Mouse (Mus musculus): ENCODE measurements around the gene Mllt1. TPM values are rescaled to one million over a fixed set of nuclear protein-coding genes. Genes with fewer than 3 reads are reported as not detected.

Mllt1 gene
- total RNA-seq, 2 experiments from 2014 or later, result 23.9 to 27.2 TPM

DNA sequence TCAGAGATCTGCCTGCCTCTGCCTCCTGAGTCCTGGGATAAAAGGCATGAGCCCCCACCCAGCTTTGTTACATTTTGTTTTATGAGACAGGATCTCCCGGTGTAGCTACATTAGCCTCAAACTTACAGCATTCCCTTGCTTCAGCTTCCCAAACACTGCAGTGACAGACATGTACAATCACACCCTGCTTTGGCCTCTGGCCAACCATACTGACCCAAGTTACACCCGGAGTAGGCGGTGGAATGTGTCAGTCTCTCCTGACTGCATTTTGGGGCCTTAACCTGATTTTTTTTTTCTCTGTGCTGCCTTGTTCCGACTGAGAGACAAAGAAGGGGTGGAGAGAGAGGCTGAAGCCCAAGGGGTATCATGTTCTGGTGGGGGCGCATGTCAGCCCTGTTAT lies 50.9 kb downstream of the Mllt1 start:
- DNase-seq (ENCODE audit: low spot score in 2 of 2), result no peak

DNA sequence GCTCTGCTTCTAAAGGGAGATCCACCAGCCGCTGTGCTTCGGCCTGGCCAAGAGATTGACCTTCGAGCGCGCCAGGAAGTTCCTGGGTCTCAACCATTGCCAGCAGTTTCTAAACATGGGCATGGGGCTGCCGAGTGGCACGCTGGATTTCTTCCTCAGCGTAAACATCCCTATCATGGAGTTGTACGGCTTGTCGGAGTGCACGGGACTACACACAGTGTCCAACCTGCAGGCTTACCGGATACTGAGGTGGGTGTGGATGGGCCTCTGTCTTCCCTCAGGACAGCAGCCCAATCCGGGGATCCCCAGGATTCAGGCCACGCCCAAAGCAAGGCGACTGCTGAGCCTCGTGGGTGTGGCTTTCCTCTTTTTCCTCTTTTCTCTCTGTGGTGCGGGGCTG lies 51.6 kb downstream of the Mllt1 start:
- DNase-seq (ENCODE audit: low spot score in 2 of 2), result no peak

DNA sequence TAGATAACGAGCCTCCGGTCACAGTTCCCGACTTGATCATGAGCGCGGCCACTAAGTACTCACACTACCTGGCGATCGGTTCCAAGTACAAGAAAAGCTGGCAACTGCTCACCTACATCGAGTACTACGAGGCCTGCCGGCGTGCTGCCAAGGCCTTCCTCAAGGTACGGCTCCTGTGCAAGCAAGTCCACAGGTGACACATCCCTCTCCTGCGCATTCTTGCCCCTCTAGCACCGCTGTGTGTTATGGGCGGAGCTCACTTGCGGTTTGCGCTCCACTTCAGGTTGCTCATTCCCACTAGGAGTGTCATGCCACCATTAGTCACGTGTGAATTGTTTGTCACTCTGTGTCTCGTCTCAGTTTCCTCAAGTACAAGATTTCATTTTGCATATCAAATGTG lies 57.8 kb downstream of the Mllt1 start:
- no peak for DNase-seq (ENCODE audit: low spot score in 2 of 2)

DNA sequence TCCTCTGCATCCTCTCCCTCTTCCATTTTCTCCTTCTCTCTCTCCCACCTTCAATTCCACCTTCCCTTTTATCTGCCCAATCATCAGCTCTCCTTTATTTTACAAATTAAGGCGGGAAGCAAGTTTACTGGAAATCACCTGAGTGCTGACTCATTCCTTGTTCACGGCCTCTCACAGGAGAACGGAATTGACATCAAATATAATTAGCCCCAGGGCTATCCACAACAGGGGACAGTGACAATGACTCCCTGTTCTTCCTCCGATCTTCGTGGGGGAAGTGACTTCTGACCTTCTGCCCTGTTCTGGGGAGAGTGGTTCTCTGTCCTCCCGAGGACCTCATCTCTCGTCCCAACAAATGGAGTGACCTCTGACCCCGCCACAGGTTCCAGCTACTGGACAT lies 58.2 kb downstream of the Mllt1 start:
- DNase-seq (ENCODE audit: low spot score in 2 of 2), result no peak

DNA sequence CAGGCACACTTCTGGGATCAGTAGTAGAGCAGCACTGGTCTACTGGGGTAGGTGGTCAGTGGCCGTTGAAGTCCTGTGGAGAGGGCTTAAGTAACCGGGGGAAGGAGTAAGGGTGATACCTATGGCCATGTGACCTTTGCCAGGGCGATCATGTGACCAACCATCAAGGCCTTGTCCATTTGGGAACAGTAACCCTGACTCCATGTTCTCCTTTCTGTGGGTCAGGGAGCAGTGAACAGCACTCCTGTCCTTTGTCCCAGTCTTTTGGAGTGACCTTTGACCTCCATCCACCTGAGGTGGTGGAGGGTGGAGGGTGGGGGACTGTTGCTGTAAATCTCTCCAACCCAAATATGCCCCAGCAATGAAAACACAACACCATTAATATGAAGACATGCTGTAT lies 58.8 kb downstream of the Mllt1 start:
- DNase-seq (ENCODE audit: low spot score in 2 of 2), result no peak

DNA sequence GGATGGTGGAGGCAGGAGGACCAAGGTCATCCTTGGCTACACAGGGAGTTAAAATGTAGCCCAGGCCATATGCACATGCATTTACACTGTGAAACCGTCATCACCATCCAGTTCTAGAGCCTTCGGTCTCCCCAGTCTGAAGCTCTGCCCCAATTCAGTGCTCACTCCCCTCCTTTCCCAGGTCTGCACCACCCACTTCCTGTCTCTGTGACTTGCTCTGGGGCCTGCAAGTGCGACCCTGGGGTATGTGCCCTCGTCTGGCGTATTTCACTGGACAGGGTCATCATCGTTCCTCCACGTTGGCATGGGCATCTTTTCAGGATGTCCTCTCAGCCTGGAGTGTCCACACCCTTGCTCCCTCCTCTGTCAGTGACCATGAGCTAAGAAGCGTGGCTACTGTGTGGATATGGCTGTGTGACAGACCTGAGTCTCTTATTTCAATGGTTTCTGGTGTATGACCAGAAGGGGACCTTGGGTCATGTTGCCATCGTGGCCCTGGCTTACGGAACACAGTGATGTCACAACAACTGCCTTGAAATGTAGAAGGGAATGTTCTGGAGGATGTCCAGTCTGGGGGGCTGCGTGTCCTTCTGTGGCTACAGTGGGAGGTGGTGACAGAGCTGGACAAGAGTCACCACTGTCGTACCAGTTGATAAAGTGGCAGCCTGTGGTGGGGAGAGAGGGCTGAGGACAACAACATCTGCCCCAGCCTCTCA lies 60.1 kb downstream of the Mllt1 start, which contains the start of gene 1700061G19Rik:
1700061G19Rik (plus strand) TSS at position 542 of the 716 bp plus-strand sequence.
- no peak for DNase-seq (ENCODE audit: low spot score in 2 of 2)

DNA sequence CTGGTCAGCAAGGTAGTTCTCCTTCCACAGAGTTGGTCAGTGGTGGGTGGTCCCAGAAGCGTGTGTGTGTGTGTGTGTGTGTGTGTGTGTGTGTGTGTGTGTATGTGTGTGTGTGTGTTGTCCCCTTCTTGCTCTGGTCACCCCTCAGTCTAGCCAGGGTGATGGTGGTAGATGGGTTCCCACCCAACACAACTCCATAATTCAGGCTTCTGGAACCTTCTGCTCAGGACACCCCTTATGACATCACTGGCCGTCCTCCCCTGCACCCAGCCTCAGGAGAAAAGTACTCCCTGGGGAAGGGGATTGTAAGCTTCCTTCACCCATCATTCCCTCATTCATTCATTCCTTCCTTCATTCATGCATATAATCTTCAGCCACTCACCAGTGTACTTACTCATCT lies 61.0 kb downstream of the Mllt1 start, which contains the start of gene Acsbg2:
Acsbg2 (minus strand) TSS at position 211 of the 400 bp plus-strand sequence.
- no peak for DNase-seq (ENCODE audit: low spot score in 2 of 2)

DNA sequence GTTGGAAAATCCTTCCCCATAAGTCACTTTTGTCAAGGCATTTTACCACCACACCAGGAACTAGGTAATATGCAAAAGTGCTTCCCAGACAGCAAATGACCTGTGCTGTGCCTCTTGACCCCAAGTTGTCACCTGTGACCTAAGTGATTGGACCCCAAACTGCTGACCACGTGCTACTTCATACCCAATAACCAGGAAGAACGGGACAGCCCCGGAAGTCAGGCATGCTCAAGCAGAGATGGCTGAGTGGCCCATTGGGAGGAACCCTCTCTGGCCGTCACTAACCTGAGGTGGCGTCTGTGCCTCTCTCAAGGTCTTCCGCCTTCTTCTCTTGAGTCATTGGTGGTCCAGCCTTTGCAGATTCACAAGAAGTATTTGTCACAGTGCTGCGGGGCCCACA lies 62.7 kb downstream of the Mllt1 start:
- no peak for DNase-seq (ENCODE audit: low spot score in 2 of 2)

DNA sequence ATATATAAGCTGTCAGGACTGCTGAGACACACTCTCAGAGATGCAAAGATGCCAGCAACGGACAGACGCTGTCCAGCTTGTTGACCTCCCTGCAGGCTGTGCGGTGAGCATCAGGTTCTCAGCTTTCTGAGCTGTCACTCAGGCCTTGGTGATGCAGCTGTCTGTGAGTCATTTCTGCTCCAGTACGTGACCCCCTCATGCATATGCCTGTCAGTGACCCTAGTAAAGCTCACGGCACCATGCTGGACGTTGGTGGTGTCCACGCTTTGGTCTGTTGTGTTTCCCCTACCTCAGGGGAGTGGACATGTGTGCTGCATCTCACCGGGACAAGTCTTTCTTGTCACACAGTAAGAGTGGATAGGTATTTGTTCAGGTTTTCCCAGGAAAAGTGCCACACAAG lies 63.4 kb downstream of the Mllt1 start:
- no peak for DNase-seq (ENCODE audit: low spot score in 2 of 2)

DNA sequence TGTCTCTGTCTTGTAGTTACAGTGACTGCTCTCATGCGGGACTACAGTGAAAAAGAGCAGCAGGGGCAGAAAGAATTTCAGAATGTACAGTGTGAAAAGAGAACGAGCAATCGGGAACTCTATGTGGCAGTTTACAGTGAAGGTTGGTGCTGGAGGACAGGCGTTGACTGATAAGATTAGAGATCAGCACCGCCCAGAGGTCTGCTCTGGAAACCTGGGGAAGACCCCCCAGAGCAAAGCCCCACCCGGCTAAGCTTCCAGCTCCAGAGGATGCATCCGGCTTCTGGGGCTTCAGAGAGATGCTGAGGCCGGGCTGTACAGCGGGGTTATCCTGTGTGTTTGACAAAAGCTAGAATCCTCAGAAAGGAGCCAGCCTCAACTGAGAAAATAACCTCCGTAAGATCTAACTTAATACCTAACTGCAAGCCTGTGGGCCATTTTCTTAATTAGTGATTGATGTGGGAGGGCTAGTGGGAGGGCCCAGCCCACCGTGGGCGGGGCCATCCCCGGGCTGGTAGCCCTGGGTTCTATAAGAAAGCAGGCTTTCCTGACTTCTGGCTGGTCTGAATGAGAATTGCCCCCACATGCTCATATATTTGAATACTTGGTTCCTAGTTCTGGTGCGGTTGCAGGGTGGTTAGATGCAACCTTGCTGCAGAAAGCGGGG lies 64.8 kb downstream of the Mllt1 start:
- no peak for DNase-seq (ENCODE audit: low spot score in 2 of 2)

DNA sequence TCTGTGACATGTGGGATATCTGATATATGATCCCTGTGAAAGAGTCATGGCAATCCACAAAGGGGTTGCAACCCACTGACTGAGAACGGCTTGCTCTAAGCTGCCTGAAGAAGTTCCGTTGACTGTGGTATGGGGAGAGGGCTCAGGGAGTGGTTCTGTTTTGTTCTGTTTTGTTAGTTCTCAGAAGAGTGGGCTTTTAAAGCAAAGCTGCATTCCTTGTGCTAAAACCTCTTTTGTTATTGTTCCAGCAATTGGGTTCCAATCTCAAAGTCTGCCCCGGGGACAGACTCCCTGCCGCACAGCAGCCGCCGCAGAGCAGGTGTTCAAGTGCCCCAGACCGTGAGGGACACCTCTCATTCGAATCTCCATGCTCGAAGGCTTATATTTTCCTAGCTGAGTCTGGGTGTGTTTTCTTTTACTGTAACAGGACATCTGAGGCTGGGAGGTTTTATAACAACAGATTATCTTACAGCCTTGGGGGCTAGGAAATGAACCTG lies 65.7 kb downstream of the Mllt1 start:
- no peak for DNase-seq (ENCODE audit: low spot score in 2 of 2)

DNA sequence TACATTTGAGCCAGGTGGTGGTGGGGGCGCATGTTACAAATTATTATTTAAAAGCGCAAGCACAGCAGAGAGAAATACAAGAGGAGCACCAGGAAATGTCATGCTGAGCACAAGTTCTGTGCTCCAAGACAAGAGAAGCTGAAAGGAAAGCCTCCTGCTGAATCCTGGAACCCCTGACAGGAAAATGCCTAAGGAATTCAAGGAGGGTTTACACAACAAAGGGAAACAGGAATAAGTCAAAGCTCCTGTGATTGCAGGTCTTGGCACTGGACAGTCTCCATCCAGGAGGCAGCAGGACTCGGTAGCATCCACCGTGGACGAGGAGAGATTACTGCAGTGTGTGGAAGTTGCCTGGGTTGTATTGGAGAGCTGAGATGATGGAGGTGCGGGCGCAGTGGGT lies 69.1 kb downstream of the Mllt1 start:
- no peak for DNase-seq (ENCODE audit: low spot score in 2 of 2)

DNA sequence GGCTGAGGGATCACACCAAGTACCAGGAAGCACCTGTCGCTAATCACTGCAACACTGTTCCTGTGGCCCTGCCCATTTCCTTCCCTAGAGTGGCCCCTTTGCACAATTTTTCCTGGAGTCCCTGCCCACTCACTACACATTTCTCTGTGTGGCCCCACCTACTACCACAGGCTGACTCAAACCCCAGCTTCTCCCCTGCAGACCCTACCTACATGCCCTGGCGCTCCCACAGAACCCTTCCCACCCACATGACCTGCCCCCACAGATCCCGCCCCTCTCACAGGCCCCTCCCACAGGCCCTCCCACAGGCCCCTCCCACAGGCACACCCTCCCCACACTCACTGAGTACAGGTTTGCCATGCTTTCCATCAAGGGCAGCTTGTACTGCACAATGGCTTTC lies 74.0 kb downstream of the Mllt1 start:
- DNase-seq (ENCODE audit: low spot score in 2 of 2), result no peak

DNA sequence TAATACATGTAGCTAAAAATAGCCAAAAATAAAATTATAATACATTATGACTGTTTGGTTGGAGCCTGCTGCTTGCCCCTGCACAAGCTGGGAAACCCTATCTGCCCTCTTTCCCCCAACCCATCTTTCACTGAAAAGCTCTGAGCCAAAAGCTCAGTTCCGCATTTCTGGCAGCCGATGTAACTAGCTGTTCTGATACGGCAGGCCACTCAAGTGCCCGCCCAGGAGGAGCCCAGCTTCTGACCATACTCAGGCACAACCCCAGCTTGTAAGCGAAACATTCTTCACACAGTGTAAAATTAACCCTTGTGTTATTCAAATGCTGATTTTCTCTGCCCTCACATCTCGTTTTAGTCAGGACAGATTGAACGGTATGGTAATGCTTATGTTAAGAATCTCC lies 76.3 kb downstream of the Mllt1 start:
- DNase-seq (ENCODE audit: low spot score in 2 of 2), result no peak

DNA sequence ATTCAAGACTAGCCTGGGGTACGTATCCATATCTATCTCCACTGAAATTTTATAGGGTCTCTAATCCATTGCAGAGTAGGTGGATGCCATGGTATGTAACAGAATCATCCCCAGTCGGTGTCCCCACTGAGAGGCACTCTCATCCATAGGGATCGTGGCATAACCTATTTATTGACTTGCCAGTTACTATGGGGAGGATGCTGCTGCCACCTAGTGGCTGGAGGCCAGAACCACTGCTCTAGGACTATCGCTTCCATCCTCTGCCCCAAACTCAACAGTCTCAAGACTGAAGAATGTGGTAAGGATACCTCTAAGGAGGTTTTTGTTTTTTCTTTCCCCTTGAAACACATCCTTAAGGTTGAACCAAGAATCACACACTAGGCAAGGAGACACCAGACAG lies 77.0 kb downstream of the Mllt1 start:
- peak; percentile 39 to 59 for DNase-seq (ENCODE audit: low spot score in 2 of 2)

DNA sequence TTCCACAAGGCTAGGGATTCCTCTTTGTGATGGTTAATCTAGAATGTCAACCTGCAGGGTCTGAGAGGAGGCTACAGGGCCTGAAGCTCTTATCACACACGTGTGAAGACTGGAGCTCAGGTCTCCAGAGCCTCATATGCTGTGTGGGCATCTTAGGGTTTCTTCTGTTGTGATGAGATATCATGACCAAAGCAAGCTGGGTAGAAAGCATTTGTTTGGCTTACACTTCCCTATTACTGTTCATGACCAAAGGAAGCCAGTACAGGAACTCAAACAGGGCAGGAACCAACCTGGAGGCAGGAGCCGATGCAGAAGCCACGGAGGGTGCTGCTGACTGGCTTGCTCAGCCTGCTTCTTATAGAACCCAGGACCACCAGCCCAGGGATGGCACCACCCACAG lies 79.8 kb downstream of the Mllt1 start:
- DNase-seq (ENCODE audit: low spot score in 2 of 2), result no peak

DNA sequence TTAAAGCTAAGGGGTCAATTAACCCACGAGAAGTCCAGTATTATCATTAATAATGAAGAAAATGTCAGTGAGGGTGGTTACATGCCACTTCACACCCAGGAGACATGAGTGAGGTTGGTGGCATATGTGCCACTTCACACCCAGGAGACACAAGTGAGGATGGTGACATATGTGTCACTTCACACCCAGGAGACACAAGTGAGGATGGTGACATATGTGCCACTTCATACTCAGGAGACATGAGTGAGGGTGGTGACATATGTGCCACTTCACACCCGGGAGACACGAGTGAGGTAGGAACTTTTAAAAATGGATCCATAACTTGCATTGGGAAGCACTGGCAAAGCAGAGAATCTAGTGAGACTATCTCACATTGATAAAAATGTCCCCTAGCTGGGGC lies 84.0 kb downstream of the Mllt1 start:
- DNase-seq (ENCODE audit: low spot score in 2 of 2), result no peak

DNA sequence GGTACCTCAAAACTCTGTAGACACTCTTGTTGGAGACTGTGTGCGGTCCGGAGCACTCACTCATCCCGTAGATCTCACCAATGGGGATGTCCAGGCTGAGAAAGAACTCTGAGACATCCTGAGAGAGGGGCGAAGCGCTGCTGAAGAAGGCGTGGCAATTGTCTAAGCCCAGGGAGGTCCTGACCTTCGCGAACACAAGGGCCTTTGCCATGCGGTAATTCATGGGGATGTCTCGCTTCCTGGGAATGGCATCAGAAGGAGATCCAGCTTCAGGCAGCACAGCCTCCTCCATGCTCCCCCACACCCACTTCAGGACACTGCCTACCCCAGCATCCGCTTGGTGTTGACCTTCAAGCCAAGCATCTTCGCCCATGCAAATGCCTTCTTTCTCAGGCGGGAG lies 85.5 kb downstream of the Mllt1 start:
- no peak for DNase-seq (ENCODE audit: low spot score in 2 of 2)

DNA sequence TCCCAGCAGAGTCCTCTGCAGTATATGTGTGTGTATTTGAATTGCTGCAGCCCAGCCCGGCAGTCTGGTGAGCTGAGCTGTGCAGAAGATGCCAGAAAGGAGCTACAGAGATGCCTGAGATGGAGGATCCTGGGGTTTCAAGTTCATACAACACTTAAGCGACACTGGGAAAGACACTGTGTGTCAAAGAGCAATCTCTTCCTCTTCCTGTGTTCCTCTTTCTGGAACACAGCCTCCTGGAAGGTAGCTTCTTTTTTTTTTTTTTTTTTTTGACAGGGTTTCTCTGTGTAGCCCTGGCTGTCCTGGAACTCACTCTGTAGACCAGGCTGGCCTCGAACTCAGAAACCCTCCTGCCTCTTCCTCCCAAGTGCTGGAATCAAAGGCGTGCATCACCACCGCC lies 86.4 kb downstream of the Mllt1 start:
- DNase-seq (ENCODE audit: low spot score in 2 of 2), result no peak

DNA sequence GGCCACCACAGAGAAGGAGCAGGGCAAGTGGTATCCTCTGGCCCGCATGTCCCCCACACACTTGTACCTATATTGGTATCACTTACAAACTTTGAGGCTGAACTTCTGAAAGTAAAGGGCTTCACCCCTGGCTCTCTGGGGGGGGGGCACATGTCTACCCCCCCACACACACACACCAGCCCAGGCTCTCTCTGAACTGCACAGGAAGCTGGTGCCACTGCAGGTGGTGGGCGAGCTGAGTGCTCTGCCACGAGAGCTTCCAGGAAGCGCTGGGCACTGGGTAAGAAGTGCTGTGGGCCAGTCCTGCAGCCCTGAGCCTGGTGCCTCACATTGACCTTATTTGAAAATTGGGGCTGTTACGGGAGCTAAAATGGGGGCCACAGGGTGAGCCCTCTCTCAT lies 91.5 kb downstream of the Mllt1 start:
- no peak for DNase-seq (ENCODE audit: low spot score in 2 of 2)

Data from gastrocnemius, postnatal 4 days (tissue).